Mouse (Mus musculus) cerebellum, adult 2 months (tissue): ENCODE measurements around the gene Fbln5. TPM values are rescaled to one million over a fixed set of nuclear protein-coding genes. Genes with fewer than 3 reads are reported as not detected.

Experiments used
- DNase-seq, 2 experiments: peaks; one replicate each; pipeline ENCODE4 v3.0.0; 2021
- H3K27ac ChIP-seq: fragments of 200-500 bp; 2 replicates; pipeline ENCODE4 v1.5.1; 2012; ENCODE audit warnings: low read length, control low read depth, inconsistent platforms; ENCODE audit not compliant: insufficient read depth
- H3K27me3 ChIP-seq: fragments of 200-500 bp; 2 replicates; pipeline ENCODE4 v1.6.1; 2012; ENCODE audit warnings: inconsistent platforms, mild to moderate bottlenecking, low read length, moderate library complexity; ENCODE audit not compliant: control insufficient read depth, insufficient read depth
- H3K4me1 ChIP-seq: fragments of 200-500 bp; 2 replicates; pipeline ENCODE4 v1.6.1; 2011; ENCODE audit warnings: low read length; ENCODE audit not compliant: control insufficient read depth, insufficient read depth
- H3K4me3 ChIP-seq: fragments of 200-500 bp; replicated peaks from 2 replicates; pipeline ENCODE3; 2011; ENCODE audit warnings: mild to moderate bottlenecking, low read depth, low read length, control low read depth; ENCODE audit not compliant: insufficient read depth
- CTCF ChIP-seq: fragments of 200-500 bp; IDR thresholded peaks from 2 replicates; pipeline ENCODE4 v1.5.1; 2011; ENCODE audit warnings: low read depth, mild to moderate bottlenecking, control low read depth, low read length, moderate library complexity, borderline replicate concordance; ENCODE audit not compliant: insufficient read depth
- POLR2A ChIP-seq: fragments of 200-500 bp; IDR thresholded peaks from 2 replicates; pipeline ENCODE4 v1.6.1; 2011; ENCODE audit warnings: low read length, control low read depth, borderline replicate concordance; ENCODE audit not compliant: insufficient read depth
- WGBS: fragments of 180-500 bp; shearing (Covaris S2); methylation state at CpG from one replicate; pipeline ENCODE4 v1.1.7; 2018; 5-methylcytosine and 5-hydroxymethylcytosine counted together
- polyA plus RNA-seq: library from polyadenylated mRNA; depleted of rRNA; stranded (reverse); fragments of >200 nt; gene quantifications from 2 replicates; pipeline ENCODE4 v1.2.3, GENCODE M21; 2012

The Fbln5 gene
- polyA plus RNA-seq, 1 experiment, result 8.2 TPM

GRCm38 (mm10) chr12:101818246-101818607 lies 628 bp downstream of the Fbln5 start:
- peaks cover 16% of the 10 kb centered on the region for H3K4me1 ChIP-seq
- H3K27ac ChIP-seq, result no peak overlapping the region
- 43% methylated on average over 11 of the region's 11 CpGs for WGBS
- no peak for DNase-seq
- peak overlapping the region; percentile 50 for H3K4me3 ChIP-seq
- TF ChIP-seq CTCF (no peak), POLR2A (no peak)
- H3K27me3 ChIP-seq, result peaks cover 1% of the 10 kb centered on the region; the same call in 1 of the 2 replicates

DNA sequence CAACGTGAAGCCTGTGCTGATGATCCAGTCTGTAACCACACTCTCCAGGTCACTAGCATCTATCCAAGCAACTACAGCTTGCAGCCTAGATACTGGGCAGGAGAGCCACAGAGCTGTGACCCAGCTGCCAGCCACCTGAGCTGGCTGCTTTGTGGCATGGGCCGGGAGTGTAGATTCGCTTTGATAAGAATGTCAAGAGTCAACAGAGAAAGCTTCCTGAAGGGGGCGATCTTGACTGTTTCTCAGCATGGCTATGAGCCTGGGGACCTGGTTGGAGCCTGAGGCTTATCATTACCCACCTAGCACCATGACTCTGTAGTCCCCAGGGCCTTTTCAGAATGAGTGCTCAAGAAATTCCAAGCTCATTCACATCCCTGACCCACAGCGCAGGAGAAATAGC lies 2.0 kb downstream of the Fbln5 start:
- H3K4me3 ChIP-seq, result no peak overlapping the region
- WGBS, result 81% methylated on average over 5 of the region's 5 CpGs
- no peak for DNase-seq
- H3K27ac ChIP-seq, result no peak overlapping the region
- H3K4me1 ChIP-seq, result peaks cover 16% of the 10 kb centered on the region
- TF ChIP-seq CTCF, result no peak
- no peak for TF ChIP-seq POLR2A
- H3K27me3 ChIP-seq, result peaks cover 1% of the 10 kb centered on the region; the same call in 1 of the 2 replicates

- no peak for TF ChIP-seq CTCF
- TF ChIP-seq POLR2A, result no peak
- no peak for DNase-seq
- H3K4me1 ChIP-seq, result peaks cover 22% of the 10 kb centered on the region
- H3K4me3 ChIP-seq, result no peak overlapping the region
- H3K27ac ChIP-seq, result no peak overlapping the region
- peaks cover 1% of the 10 kb centered on the region; the same call in 1 of the 2 replicates for H3K27me3 ChIP-seq
- 94% methylated on average over 6 of the region's 6 CpGs for WGBS
These were observed 3.1 kb downstream of the Fbln5 start for GRCm38 (mm10) chr12:101815796-101816195.

GRCm38 (mm10) chr12:101814423-101814822 lies 4.4 kb downstream of the Fbln5 start:
- Histone ChIP-seq H3K4me1 (peaks cover 29% of the 10 kb centered on the region), H3K27me3 (no peaks in the 10 kb centered on the region; the same call in 1 of the 2 replicates), H3K4me3 (no peak overlapping the region), H3K27ac (no peak overlapping the region)
- WGBS, result 14% methylated on average over 2 of the region's 2 CpGs
- TF ChIP-seq CTCF (no peak), POLR2A (no peak)
- peak; percentile 71 to 90 for DNase-seq

GRCm38 (mm10) chr12:101811181-101811580 lies 7.7 kb downstream of the Fbln5 start:
- TF ChIP-seq CTCF (peak; percentile 41; the same call in 1 of the 2 replicates), POLR2A (no peak)
- no peaks in the 10 kb centered on the region for H3K27me3 ChIP-seq
- no peak overlapping the region for H3K4me3 ChIP-seq
- H3K4me1 ChIP-seq, result peaks cover 29% of the 10 kb centered on the region
- DNase-seq, result no peak
- no peak overlapping the region; the same call in 1 of the 2 replicates for H3K27ac ChIP-seq
- 79% methylated on average over 6 of the region's 6 CpGs for WGBS

DNA sequence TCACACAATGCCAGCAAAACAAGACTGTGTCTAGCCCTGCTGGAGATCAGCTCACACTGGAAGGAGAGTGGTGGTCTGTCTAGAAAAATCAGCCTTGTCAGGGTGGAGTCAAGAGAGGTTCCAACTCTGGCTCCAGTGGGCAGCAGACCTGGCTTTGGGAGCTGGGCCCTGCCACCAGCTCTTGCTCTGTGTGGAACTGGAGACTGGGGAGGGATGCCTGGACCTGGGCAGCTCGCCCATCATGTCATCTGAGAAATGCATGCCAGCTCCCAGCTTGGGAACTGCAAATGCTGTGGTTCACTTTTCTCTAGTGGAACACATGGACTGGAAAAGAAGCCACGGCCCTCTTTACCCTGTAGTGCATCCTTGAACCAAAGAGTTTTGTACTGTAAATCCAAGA lies 8.3 kb downstream of the Fbln5 start:
- H3K4me1 ChIP-seq, result peaks cover 29% of the 10 kb centered on the region
- H3K4me3 ChIP-seq, result no peak overlapping the region
- 2% methylated on average over 2 of the region's 2 CpGs for WGBS
- no peaks in the 10 kb centered on the region for H3K27me3 ChIP-seq
- DNase-seq, result peak; percentile 84 to 91
- 0 out of 2 replicates have a peak overlapping the region, but pooled peaks have one; percentile 15 for H3K27ac ChIP-seq
- TF ChIP-seq CTCF, result no peak
- no peak for TF ChIP-seq POLR2A

DNA sequence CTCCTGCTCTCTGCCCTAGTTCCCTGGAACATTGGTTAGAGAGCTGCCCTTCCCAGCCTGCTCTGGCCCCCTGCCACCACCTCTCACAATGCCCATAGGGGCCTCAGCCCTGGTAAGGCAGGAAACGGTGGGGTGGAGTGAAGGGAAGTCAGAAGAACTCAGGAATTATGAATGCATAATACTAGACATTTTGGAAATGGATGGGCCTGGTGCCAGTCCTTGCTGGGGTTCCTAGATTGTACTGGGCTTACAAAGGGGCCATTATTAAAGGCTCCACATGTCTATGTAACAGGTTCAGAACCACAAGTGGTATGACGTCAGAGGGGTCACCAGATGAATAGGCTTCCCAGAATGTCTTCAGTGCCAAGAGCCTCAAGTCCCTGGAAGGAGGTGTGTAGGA lies 11.5 kb downstream of the Fbln5 start:
- no peak for DNase-seq
- TF ChIP-seq POLR2A (no peak), CTCF (no peak)
- peaks cover 14% of the 10 kb centered on the region for H3K4me1 ChIP-seq
- no peak overlapping the region for H3K4me3 ChIP-seq
- 20% methylated on average over 2 of the region's 2 CpGs for WGBS
- no peaks in the 10 kb centered on the region for H3K27me3 ChIP-seq
- H3K27ac ChIP-seq, result no peak overlapping the region

DNA sequence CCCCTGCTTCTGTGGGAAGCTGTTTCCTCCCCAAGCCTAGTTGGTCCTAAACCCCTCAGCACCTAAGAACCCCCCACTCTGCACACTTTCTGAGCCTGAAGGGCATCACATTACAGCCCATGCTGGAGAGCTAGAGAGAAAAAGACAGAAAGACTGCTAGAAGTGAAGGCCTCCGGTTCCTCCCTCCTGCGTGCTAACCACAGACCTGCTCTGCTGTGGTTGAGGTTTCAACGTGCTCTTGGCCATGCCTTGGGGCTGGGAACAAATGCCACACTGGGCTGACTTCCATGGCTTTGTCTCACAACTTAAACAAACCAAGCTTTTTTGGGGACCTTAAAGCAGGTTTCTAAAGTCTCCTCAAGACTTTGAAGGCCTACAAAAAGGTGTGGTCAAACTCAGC lies 16.4 kb downstream of the Fbln5 start:
- Histone ChIP-seq H3K4me3 (no peak overlapping the region), H3K27me3 (no peaks in the 10 kb centered on the region; the same call in 1 of the 2 replicates), H3K27ac (no peak overlapping the region), H3K4me1 (no peaks in the 10 kb centered on the region)
- DNase-seq, result no peak
- TF ChIP-seq CTCF, result no peak
- no peak for TF ChIP-seq POLR2A
- 79% methylated on average over 3 of the region's 3 CpGs for WGBS

- no peak for DNase-seq
- TF ChIP-seq POLR2A, result no peak
- no peak for TF ChIP-seq CTCF
- no peak overlapping the region for H3K27ac ChIP-seq
- 54% methylated on average over 5 of the region's 5 CpGs for WGBS
- H3K4me3 ChIP-seq, result no peak overlapping the region
- H3K4me1 ChIP-seq, result no peaks in the 10 kb centered on the region
- no peaks in the 10 kb centered on the region; the same call in 1 of the 2 replicates for H3K27me3 ChIP-seq
These were observed 17.1 kb downstream of the Fbln5 start for GRCm38 (mm10) chr12:101801744-101802143.
